Mouse (Mus musculus) B cell, adult 62 days (primary cell): ENCODE data around the gene Txndc8. TPM values are rescaled to one million over a fixed set of nuclear protein-coding genes. Genes with fewer than 3 reads are reported as not detected.

ENCODE experiments used
- total RNA-seq: library from RNA; stranded (reverse); gene quantifications from 4 replicates; pipeline ENCODE4 v1.2.4, GENCODE M21; 2023

Gene Txndc8
- not detected in 4 replicates for total RNA-seq

GRCm38 (mm10) chr4:58009024-58009423, at the start of gene Txndc8:
Gene Txndc8 (minus strand): TSS chr4:58009124.

GRCm38 (mm10) chr4:57956029-57956960, 52.6 kb downstream of the Txndc8 start, which contains the start of gene Txn1:
Gene Txn1 (minus strand): TSS chr4:57956411.

Other genes starting within 250 kb of the Txndc8 start
- not detected in 4 replicates for gene D630039A03Rik, start 92.8 kb downstream of the Txndc8 start, total RNA-seq
- 51.5 to 65.2 TPM (median 60.3 TPM) in 4 replicates for gene Txn1, start 52.7 kb downstream of the Txndc8 start, total RNA-seq
- gene Svep1, start 197.7 kb upstream of the Txndc8 start, total RNA-seq, result 0.03 TPM in 1 of 4 replicates, not detected in the others